Mouse (Mus musculus): ENCODE measurements around the gene Mum1. TPM values are rescaled to one million over a fixed set of nuclear protein-coding genes. Genes with fewer than 3 reads are reported as not detected.

The Mum1 gene
- polyA plus RNA-seq, 1 experiment from 2014 or later = 49.9 TPM

GRCm38 (mm10) chr10:80264341-80265148 is 38.3 kb downstream of the Mum1 start:
- peak overlapping the region; percentile 84 for H3K4me3 ChIP-seq
- H3K9ac ChIP-seq (replicated peaks) = peak overlapping the region; percentile 97
- peak overlapping the region; percentile 76 for H3K27ac ChIP-seq (replicated peaks)
- WGBS = 1% methylated on average over 78 of the region's 81 CpGs
- H3K4me2 ChIP-seq (replicated peaks) = peak overlapping the region; percentile 78
- 0 out of 2 replicates have a peak, but pooled peaks cover 2% of the 10 kb centered on the region for H3K36me3 ChIP-seq
- H3K4me1 ChIP-seq = peaks cover 64% of the 10 kb centered on the region
- ATAC-seq (replicated peaks) = peak; percentile 74
- H3K9me3 ChIP-seq = no peaks in the 10 kb centered on the region
- H3K27me3 ChIP-seq = no peaks in the 10 kb centered on the region

GRCm38 (mm10) chr10:80265149-80265486 is 38.9 kb downstream of the Mum1 start:
- ATAC-seq (replicated peaks) = no peak
- H3K9me3 ChIP-seq = no peaks in the 10 kb centered on the region
- 0 out of 2 replicates have a peak, but pooled peaks cover 2% of the 10 kb centered on the region for H3K36me3 ChIP-seq
- H3K4me1 ChIP-seq = peaks cover 62% of the 10 kb centered on the region
- H3K4me2 ChIP-seq (replicated peaks) = peak overlapping the region; percentile 61
- WGBS = 0% methylated on average over 12 of the region's 18 CpGs
- H3K9ac ChIP-seq (replicated peaks) = peak overlapping the region; percentile 97
- peak overlapping the region; percentile 84 for H3K4me3 ChIP-seq
- no peaks in the 10 kb centered on the region for H3K27me3 ChIP-seq
- peak overlapping the region; percentile 66 for H3K27ac ChIP-seq (replicated peaks)

GRCm38 (mm10) chr10:80270099-80270498 is 43.9 kb downstream of the Mum1 start:
- ATAC-seq (replicated peaks) = no peak
- no peak overlapping the region for H3K4me2 ChIP-seq (replicated peaks)
- no peaks in the 10 kb centered on the region for H3K9me3 ChIP-seq
- peaks cover 11% of the 10 kb centered on the region; the same call in 1 of the 2 replicates for H3K36me3 ChIP-seq
- H3K27me3 ChIP-seq = no peaks in the 10 kb centered on the region
- H3K9ac ChIP-seq (replicated peaks) = no peak overlapping the region
- no peak overlapping the region for H3K27ac ChIP-seq (replicated peaks)
- no peak overlapping the region for H3K4me3 ChIP-seq
- H3K4me1 ChIP-seq = peaks cover 56% of the 10 kb centered on the region
- 97% methylated on average over 2 of the region's 2 CpGs for WGBS

- H3K27me3 ChIP-seq = no peaks in the 10 kb centered on the region
- H3K4me3 ChIP-seq = no peak overlapping the region
- H3K9ac ChIP-seq (replicated peaks) = no peak overlapping the region
- H3K9me3 ChIP-seq = no peaks in the 10 kb centered on the region
- WGBS = 70% methylated on average over 6 of the region's 6 CpGs
- H3K4me2 ChIP-seq (replicated peaks) = no peak overlapping the region
- 0 out of 2 replicates have a peak overlapping the region, but pooled peaks have one; percentile 7 for H3K27ac ChIP-seq (replicated peaks)
- ATAC-seq (replicated peaks) = no peak
- H3K36me3 ChIP-seq = peaks cover 12% of the 10 kb centered on the region; the same call in 1 of the 2 replicates
- H3K4me1 ChIP-seq = peaks cover 53% of the 10 kb centered on the region
These were observed 44.5 kb downstream of the Mum1 start for GRCm38 (mm10) chr10:80270734-80271181.

GRCm38 (mm10) chr10:80271186-80271843 is 45.1 kb downstream of the Mum1 start:
- H3K4me1 ChIP-seq = peaks cover 47% of the 10 kb centered on the region
- ATAC-seq (replicated peaks) = no peak

GRCm38 (mm10) chr10:80271870-80272585 is 45.8 kb downstream of the Mum1 start:
- 89% methylated on average over 8 of the region's 8 CpGs for WGBS
- Histone ChIP-seq H3K4me1 (peaks cover 40% of the 10 kb centered on the region), H3K9ac (replicated peaks) (no peak overlapping the region), H3K27ac (replicated peaks) (no peak overlapping the region), H3K4me2 (replicated peaks) (no peak overlapping the region), H3K27me3 (no peaks in the 10 kb centered on the region), H3K4me3 (no peak overlapping the region), H3K36me3 (peaks cover 22% of the 10 kb centered on the region), H3K9me3 (no peaks in the 10 kb centered on the region)
- ATAC-seq (replicated peaks) = no peak

More at GRCm38 (mm10) chr10:80271186-80271843, 45.1 kb downstream of the Mum1 start:
- H3K27ac ChIP-seq (replicated peaks) = no peak overlapping the region
- no peak overlapping the region for H3K4me3 ChIP-seq
- 80% methylated on average over 5 of the region's 5 CpGs for WGBS
- no peak overlapping the region for H3K9ac ChIP-seq (replicated peaks)
- peaks cover 17% of the 10 kb centered on the region; the same call in 1 of the 2 replicates for H3K36me3 ChIP-seq
- no peaks in the 10 kb centered on the region for H3K9me3 ChIP-seq
- no peaks in the 10 kb centered on the region for H3K27me3 ChIP-seq
- H3K4me2 ChIP-seq (replicated peaks) = no peak overlapping the region

- ATAC-seq (replicated peaks) = no peak
These were observed 47.6 kb downstream of the Mum1 start for GRCm38 (mm10) chr10:80273847-80274246.

GRCm38 (mm10) chr10:80276238-80276637 is 50.0 kb downstream of the Mum1 start:
- peaks cover 5% of the 10 kb centered on the region for H3K4me1 ChIP-seq
- H3K9ac ChIP-seq (replicated peaks) = no peak overlapping the region
- WGBS = 90% methylated on average over 5 of the region's 5 CpGs
- H3K4me3 ChIP-seq = no peak overlapping the region
- no peak for ATAC-seq (replicated peaks)
- H3K36me3 ChIP-seq = peaks cover 61% of the 10 kb centered on the region
- no peak overlapping the region for H3K4me2 ChIP-seq (replicated peaks)
- H3K27ac ChIP-seq (replicated peaks) = no peak overlapping the region
- H3K27me3 ChIP-seq = no peaks in the 10 kb centered on the region
- no peaks in the 10 kb centered on the region for H3K9me3 ChIP-seq

More at GRCm38 (mm10) chr10:80273847-80274246, 47.6 kb downstream of the Mum1 start:
- Histone ChIP-seq H3K9ac (replicated peaks) (no peak overlapping the region), H3K4me3 (no peak overlapping the region), H3K4me2 (replicated peaks) (no peak overlapping the region), H3K27ac (replicated peaks) (no peak overlapping the region), H3K27me3 (no peaks in the 10 kb centered on the region), H3K9me3 (no peaks in the 10 kb centered on the region), H3K36me3 (peaks cover 38% of the 10 kb centered on the region), H3K4me1 (peaks cover 22% of the 10 kb centered on the region)
- WGBS = 85% methylated on average over 3 of the region's 3 CpGs

GRCm38 (mm10) chr10:80278390-80278789 is 52.2 kb downstream of the Mum1 start:
- no peak overlapping the region for H3K27ac ChIP-seq (replicated peaks)
- no peak overlapping the region for H3K4me3 ChIP-seq
- 92% methylated on average over 9 of the region's 9 CpGs for WGBS
- no peak for ATAC-seq (replicated peaks)
- H3K9me3 ChIP-seq = no peaks in the 10 kb centered on the region
- H3K4me1 ChIP-seq = no peaks in the 10 kb centered on the region; the same call in 1 of the 2 replicates
- no peak overlapping the region for H3K9ac ChIP-seq (replicated peaks)
- no peak overlapping the region for H3K4me2 ChIP-seq (replicated peaks)
- peaks cover 73% of the 10 kb centered on the region for H3K36me3 ChIP-seq
- no peaks in the 10 kb centered on the region for H3K27me3 ChIP-seq

GRCm38 (mm10) chr10:80279273-80279672 is 53.0 kb downstream of the Mum1 start:
- no peaks in the 10 kb centered on the region for H3K9me3 ChIP-seq
- H3K4me3 ChIP-seq = no peak overlapping the region
- no peak for ATAC-seq (replicated peaks)
- H3K9ac ChIP-seq (replicated peaks) = no peak overlapping the region
- WGBS = 95% methylated on average over 12 of the region's 12 CpGs
- H3K4me2 ChIP-seq (replicated peaks) = no peak overlapping the region
- no peaks in the 10 kb centered on the region for H3K27me3 ChIP-seq
- H3K36me3 ChIP-seq = peaks cover 82% of the 10 kb centered on the region
- H3K27ac ChIP-seq (replicated peaks) = no peak overlapping the region
- no peaks in the 10 kb centered on the region for H3K4me1 ChIP-seq

GRCm38 (mm10) chr10:80281304-80281703 is 55.1 kb downstream of the Mum1 start:
- peaks cover 86% of the 10 kb centered on the region for H3K36me3 ChIP-seq
- 84% methylated on average over 7 of the region's 7 CpGs for WGBS
- H3K9me3 ChIP-seq = no peaks in the 10 kb centered on the region
- H3K9ac ChIP-seq (replicated peaks) = no peak overlapping the region
- H3K4me1 ChIP-seq = no peaks in the 10 kb centered on the region
- no peak overlapping the region for H3K27ac ChIP-seq (replicated peaks)
- no peak overlapping the region for H3K4me3 ChIP-seq
- H3K4me2 ChIP-seq (replicated peaks) = no peak overlapping the region
- H3K27me3 ChIP-seq = no peaks in the 10 kb centered on the region
- no peak for ATAC-seq (replicated peaks)

GRCm38 (mm10) chr10:80281921-80282371 is 55.7 kb downstream of the Mum1 start:
- Histone ChIP-seq H3K4me2 (replicated peaks) (no peak overlapping the region), H3K27me3 (no peaks in the 10 kb centered on the region), H3K36me3 (peaks cover 86% of the 10 kb centered on the region), H3K4me1 (no peaks in the 10 kb centered on the region), H3K27ac (replicated peaks) (no peak overlapping the region), H3K9ac (replicated peaks) (no peak overlapping the region), H3K4me3 (no peak overlapping the region), H3K9me3 (no peaks in the 10 kb centered on the region)
- ATAC-seq (replicated peaks) = no peak
- WGBS = 75% methylated on average over 8 of the region's 8 CpGs

All from forebrain, embryonic 15.5 days (tissue).